Mouse (Mus musculus): ENCODE results near the gene 1810030O07Rik. TPM values are rescaled to one million over a fixed set of nuclear protein-coding genes. Genes with fewer than 3 reads are reported as not detected.

The 1810030O07Rik gene
- 29.5 and 31.5 TPM in 2 replicates for polyA plus RNA-seq (2014; fragmentation: Nextera tagmentation; extraction: Ambion mirVana)

- Histone ChIP-seq H3K9me3 (replicated peaks; ENCODE audit: control insufficient read depth, low read length) (no peaks in the 10 kb centered on the region), H3K27me3 (replicated peaks; ENCODE audit: control insufficient read depth, insufficient read depth, low read length) (no peaks in the 10 kb centered on the region), H3K9ac (ENCODE audit: low read length) (peak within 1 kb of the TSS; percentile 73), H3K4me3 (ENCODE audit: low read depth, low read length) (peak within 1 kb of the TSS; percentile 53), H3K4me1 (ENCODE audit: control insufficient read depth, insufficient read depth, low read length) (no peaks in the 10 kb centered on the region), H3K27ac (ENCODE audit: low read depth, low read length) (peak within 1 kb of the TSS; percentile 70), H3K36me3 (ENCODE audit: control insufficient read depth, insufficient read depth, low read length) (peaks cover 12% of the 10 kb centered on the region), H3K4me2 (ENCODE audit: low read length) (peak within 1 kb of the TSS; percentile 53)
- DNase-seq (ENCODE audit: low spot score) (peak; percentile 94), ATAC-seq (peak; percentile 100)
- 22% methylated on average over 41 of the region's 42 CpGs for WGBS
Measured at GRCm38 (mm10) chrX:12673054-12673775, at the start of gene 1810030O07Rik. TSS of gene 1810030O07Rik (minus strand) at chrX:12673668.

DNA sequence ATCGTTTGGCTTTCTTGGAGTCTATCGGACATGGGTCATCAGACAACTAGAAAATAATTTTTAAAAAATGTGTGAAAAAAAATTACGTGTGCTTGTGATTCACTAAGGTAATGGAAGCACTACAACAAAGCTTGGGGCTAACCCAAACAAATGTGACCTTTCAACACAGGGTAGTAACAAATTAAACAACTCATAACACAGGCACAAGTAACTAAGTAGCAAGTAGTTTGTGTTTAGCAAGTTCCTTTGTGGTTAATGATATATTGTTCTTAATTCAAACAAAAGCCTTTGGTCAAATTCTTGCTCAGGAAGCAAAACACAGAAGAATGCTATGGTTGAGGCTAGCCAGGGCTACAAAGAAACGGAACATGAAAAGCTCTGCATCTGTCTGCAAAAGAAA is 42.6 kb upstream of the 1810030O07Rik start:
- no peak overlapping the region for H3K4me3 ChIP-seq (ENCODE audit: low read depth, low read length)
- DNase-seq (ENCODE audit: low spot score), result no peak
- no peaks in the 10 kb centered on the region for H3K9me3 ChIP-seq (replicated peaks; ENCODE audit: control insufficient read depth, low read length)

GRCm38 (mm10) chrX:12713796-12714195 is 40.3 kb upstream of the 1810030O07Rik start:
- peaks cover 41% of the 10 kb centered on the region for H3K36me3 ChIP-seq (ENCODE audit: control insufficient read depth, insufficient read depth, low read length)
- DNase-seq (ENCODE audit: low spot score), result no peak
- no peak for ATAC-seq
- no peak overlapping the region for H3K4me3 ChIP-seq (ENCODE audit: low read depth, low read length)
- H3K9ac ChIP-seq (ENCODE audit: low read length), result no peak overlapping the region
- H3K27me3 ChIP-seq (replicated peaks; ENCODE audit: control insufficient read depth, insufficient read depth, low read length), result no peaks in the 10 kb centered on the region
- no peaks in the 10 kb centered on the region for H3K4me1 ChIP-seq (ENCODE audit: control insufficient read depth, insufficient read depth, low read length)
- H3K9me3 ChIP-seq (replicated peaks; ENCODE audit: control insufficient read depth, low read length), result no peaks in the 10 kb centered on the region
- 92% methylated on average over 7 of the region's 7 CpGs for WGBS
- no peak overlapping the region for H3K4me2 ChIP-seq (ENCODE audit: low read length)
- H3K27ac ChIP-seq (ENCODE audit: low read depth, low read length), result no peak overlapping the region

More for the DNA sequence above, 42.6 kb upstream of the 1810030O07Rik start:
- Histone ChIP-seq H3K27me3 (replicated peaks; ENCODE audit: control insufficient read depth, insufficient read depth, low read length) (no peaks in the 10 kb centered on the region), H3K27ac (ENCODE audit: low read depth, low read length) (no peak overlapping the region), H3K36me3 (ENCODE audit: control insufficient read depth, insufficient read depth, low read length) (peaks cover 40% of the 10 kb centered on the region), H3K9ac (ENCODE audit: low read length) (no peak overlapping the region), H3K4me2 (ENCODE audit: low read length) (no peak overlapping the region), H3K4me1 (ENCODE audit: control insufficient read depth, insufficient read depth, low read length) (no peaks in the 10 kb centered on the region)
- 86% methylated on average over 4 of the region's 4 CpGs for WGBS
- ATAC-seq, result no peak

- Histone ChIP-seq H3K4me2 (ENCODE audit: low read length) (no peak overlapping the region), H3K27me3 (replicated peaks; ENCODE audit: control insufficient read depth, insufficient read depth, low read length) (no peaks in the 10 kb centered on the region), H3K36me3 (ENCODE audit: control insufficient read depth, insufficient read depth, low read length) (peaks cover 16% of the 10 kb centered on the region), H3K4me1 (ENCODE audit: control insufficient read depth, insufficient read depth, low read length) (no peaks in the 10 kb centered on the region), H3K27ac (ENCODE audit: low read depth, low read length) (no peak overlapping the region), H3K4me3 (ENCODE audit: low read depth, low read length) (no peak overlapping the region), H3K9me3 (replicated peaks; ENCODE audit: control insufficient read depth, low read length) (no peaks in the 10 kb centered on the region), H3K9ac (ENCODE audit: low read length) (no peak overlapping the region)
- 84% methylated on average over 8 of the region's 8 CpGs for WGBS
- no peak for ATAC-seq
- DNase-seq (ENCODE audit: low spot score), result no peak
Measured at GRCm38 (mm10) chrX:12686910-12687309, 13.4 kb upstream of the 1810030O07Rik start.

DNA sequence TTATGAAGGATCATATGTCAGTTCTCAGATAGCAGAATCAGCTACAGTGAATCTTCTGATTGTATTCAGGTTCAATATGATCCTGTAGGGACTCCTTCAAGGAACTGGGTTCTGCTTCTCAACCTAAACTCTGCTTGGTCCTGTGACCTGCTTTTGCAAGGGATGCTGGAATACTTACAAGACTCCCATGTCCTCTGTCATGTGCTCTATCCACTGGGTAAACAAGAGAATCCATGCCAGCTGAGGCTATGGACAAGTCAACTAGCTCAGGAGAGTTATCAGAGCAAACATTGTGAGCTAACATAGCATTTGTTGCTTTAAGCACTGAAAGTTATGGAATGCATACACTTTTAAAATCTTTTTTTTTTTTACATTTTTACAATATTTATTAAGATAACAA is 12.6 kb upstream of the 1810030O07Rik start:
- ATAC-seq (no peak), DNase-seq (ENCODE audit: low spot score) (no peak)
- no peak overlapping the region for H3K4me2 ChIP-seq (ENCODE audit: low read length)
- no peaks in the 10 kb centered on the region for H3K9me3 ChIP-seq (replicated peaks; ENCODE audit: control insufficient read depth, low read length)
- H3K9ac ChIP-seq (ENCODE audit: low read length), result no peak overlapping the region
- no peaks in the 10 kb centered on the region for H3K27me3 ChIP-seq (replicated peaks; ENCODE audit: control insufficient read depth, insufficient read depth, low read length)
- no peak overlapping the region for H3K4me3 ChIP-seq (ENCODE audit: low read depth, low read length)
- peaks cover 14% of the 10 kb centered on the region for H3K36me3 ChIP-seq (ENCODE audit: control insufficient read depth, insufficient read depth, low read length)
- no peaks in the 10 kb centered on the region for H3K4me1 ChIP-seq (ENCODE audit: control insufficient read depth, insufficient read depth, low read length)
- H3K27ac ChIP-seq (ENCODE audit: low read depth, low read length), result no peak overlapping the region

- no peak overlapping the region for H3K4me2 ChIP-seq (ENCODE audit: low read length)
- peaks cover 21% of the 10 kb centered on the region; the same call in 1 of the 2 replicates for H3K36me3 ChIP-seq (ENCODE audit: control insufficient read depth, insufficient read depth, low read length)
- no peaks in the 10 kb centered on the region for H3K4me1 ChIP-seq (ENCODE audit: control insufficient read depth, insufficient read depth, low read length)
- peak; percentile 78 for DNase-seq (ENCODE audit: low spot score)
- no peaks in the 10 kb centered on the region for H3K27me3 ChIP-seq (replicated peaks; ENCODE audit: control insufficient read depth, insufficient read depth, low read length)
- WGBS, result 25% methylated on average over 6 of the region's 6 CpGs
- no peaks in the 10 kb centered on the region for H3K9me3 ChIP-seq (replicated peaks; ENCODE audit: control insufficient read depth, low read length)
- H3K9ac ChIP-seq (ENCODE audit: low read length), result no peak overlapping the region
- ATAC-seq, result no peak
- no peak overlapping the region for H3K27ac ChIP-seq (ENCODE audit: low read depth, low read length)
- H3K4me3 ChIP-seq (ENCODE audit: low read depth, low read length), result no peak overlapping the region
Measured at GRCm38 (mm10) chrX:12677396-12677795, 3.9 kb upstream of the 1810030O07Rik start.

DNA sequence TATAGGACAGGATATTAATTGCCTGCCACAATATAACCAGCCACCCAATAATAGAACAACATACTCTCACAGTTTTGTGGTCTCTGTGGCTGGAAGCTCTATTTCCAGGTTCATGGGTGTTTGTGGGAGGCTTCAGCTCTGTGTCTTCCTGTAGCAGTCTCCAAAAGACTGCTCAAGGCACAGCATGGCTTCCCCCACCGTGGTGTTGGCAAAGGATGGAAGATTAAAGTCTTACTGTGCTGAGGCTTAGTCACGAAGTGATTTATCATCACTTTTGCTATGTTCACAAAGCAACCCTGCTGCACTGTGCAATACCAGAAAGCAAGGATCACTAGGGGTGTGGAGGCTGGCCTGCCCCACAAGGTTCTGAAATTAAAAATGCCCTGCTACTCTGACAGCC is 19.6 kb downstream of the 1810030O07Rik start:
- H3K27me3 ChIP-seq (replicated peaks; ENCODE audit: control insufficient read depth, insufficient read depth, low read length), result no peaks in the 10 kb centered on the region
- H3K4me3 ChIP-seq (ENCODE audit: low read depth, low read length), result no peak overlapping the region
- no peaks in the 10 kb centered on the region for H3K4me1 ChIP-seq (ENCODE audit: control insufficient read depth, insufficient read depth, low read length)
- no peak overlapping the region for H3K9ac ChIP-seq (ENCODE audit: low read length)
- DNase-seq (ENCODE audit: low spot score), result no peak
- WGBS, result 76% methylated on average over 2 of the region's 2 CpGs
- H3K27ac ChIP-seq (ENCODE audit: low read depth, low read length), result no peak overlapping the region
- H3K4me2 ChIP-seq (ENCODE audit: low read length), result no peak overlapping the region
- ATAC-seq, result no peak
- peaks cover 26% of the 10 kb centered on the region for H3K36me3 ChIP-seq (ENCODE audit: control insufficient read depth, insufficient read depth, low read length)
- no peaks in the 10 kb centered on the region for H3K9me3 ChIP-seq (replicated peaks; ENCODE audit: control insufficient read depth, low read length)

DNA sequence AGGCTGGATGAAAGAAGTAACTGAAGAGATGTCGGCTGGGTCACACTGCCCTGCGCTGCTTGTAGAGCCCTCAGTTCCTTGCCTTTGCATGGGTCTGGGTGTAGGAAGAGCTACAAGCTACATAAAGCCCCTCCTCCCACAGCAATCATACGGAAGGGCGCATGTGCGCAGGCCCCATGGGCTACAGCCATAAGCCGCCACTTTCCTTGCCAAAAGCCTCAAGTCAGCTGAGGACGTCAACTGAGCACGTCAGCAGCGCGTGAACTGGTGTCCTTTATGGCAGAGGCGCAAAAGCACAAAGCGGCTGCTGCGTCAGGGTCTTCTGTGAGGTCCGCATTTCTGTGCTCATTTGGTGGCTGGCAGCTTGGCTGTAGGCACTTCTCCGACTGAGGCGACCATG is 21.6 kb downstream of the 1810030O07Rik start:
- Histone ChIP-seq H3K4me3 (ENCODE audit: low read depth, low read length) (no peak overlapping the region), H3K27me3 (replicated peaks; ENCODE audit: control insufficient read depth, insufficient read depth, low read length) (no peaks in the 10 kb centered on the region), H3K9me3 (replicated peaks; ENCODE audit: control insufficient read depth, low read length) (no peaks in the 10 kb centered on the region), H3K36me3 (ENCODE audit: control insufficient read depth, insufficient read depth, low read length) (peaks cover 19% of the 10 kb centered on the region), H3K4me1 (ENCODE audit: control insufficient read depth, insufficient read depth, low read length) (no peaks in the 10 kb centered on the region), H3K9ac (ENCODE audit: low read length) (no peak overlapping the region), H3K27ac (ENCODE audit: low read depth, low read length) (no peak overlapping the region), H3K4me2 (ENCODE audit: low read length) (no peak overlapping the region)
- ATAC-seq (no peak), DNase-seq (ENCODE audit: low spot score) (no peak)
- WGBS, result 90% methylated on average over 16 of the region's 16 CpGs

DNA sequence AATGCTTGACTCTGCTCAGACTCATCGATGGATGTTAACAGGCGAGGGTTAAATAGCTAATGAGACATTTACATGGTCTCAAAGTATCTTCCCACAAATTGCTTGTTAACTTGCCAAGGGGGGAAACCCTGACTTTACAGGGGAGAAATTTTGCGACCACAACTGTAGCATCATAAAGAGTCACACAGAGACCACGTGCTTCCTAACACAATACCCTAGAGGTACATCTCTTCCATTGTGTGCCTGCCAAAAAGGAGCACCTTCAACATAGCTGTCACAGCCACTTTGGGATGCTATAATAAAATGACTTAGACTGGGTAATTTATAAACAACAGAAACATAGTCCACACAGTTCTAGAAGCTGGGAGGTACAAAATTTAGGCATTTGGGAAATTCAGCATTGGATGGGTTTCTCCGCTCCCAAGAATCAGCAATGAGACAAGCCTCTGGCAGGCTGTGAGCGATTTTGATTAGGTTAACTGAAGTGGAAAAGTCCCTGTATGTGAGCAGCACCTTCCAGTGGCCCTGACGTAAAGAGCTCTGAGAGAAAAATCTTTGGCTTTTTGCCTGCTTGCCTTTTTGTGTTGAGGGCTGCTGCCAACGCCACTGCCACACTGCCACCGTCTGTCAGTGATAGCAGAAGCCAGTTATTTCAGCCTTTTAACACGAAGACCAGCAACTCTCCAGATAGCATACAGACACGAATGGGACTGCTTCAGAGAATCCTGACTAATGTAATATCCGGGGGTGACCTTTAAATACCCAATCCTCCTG is 27.8 kb downstream of the 1810030O07Rik start:
- ATAC-seq (peak; percentile 57), DNase-seq (ENCODE audit: low spot score) (peak; percentile 85)
- no peaks in the 10 kb centered on the region for H3K36me3 ChIP-seq (ENCODE audit: control insufficient read depth, insufficient read depth, low read length)
- no peaks in the 10 kb centered on the region for H3K9me3 ChIP-seq (replicated peaks; ENCODE audit: control insufficient read depth, low read length)
- H3K4me1 ChIP-seq (ENCODE audit: control insufficient read depth, insufficient read depth, low read length), result no peaks in the 10 kb centered on the region
- no peak overlapping the region for H3K27ac ChIP-seq (ENCODE audit: low read depth, low read length)
- WGBS, result 51% methylated on average over 12 of the region's 12 CpGs
- no peak overlapping the region for H3K9ac ChIP-seq (ENCODE audit: low read length)
- H3K4me2 ChIP-seq (ENCODE audit: low read length), result no peak overlapping the region
- no peak overlapping the region for H3K4me3 ChIP-seq (ENCODE audit: low read depth, low read length)
- no peaks in the 10 kb centered on the region for H3K27me3 ChIP-seq (replicated peaks; ENCODE audit: control insufficient read depth, insufficient read depth, low read length)

Data from forebrain, embryonic 14.5 days (tissue).